Mouse (Mus musculus) heart, embryonic 12.5 days (tissue): Measurements from ENCODE around the gene S100z. TPM values are rescaled to one million over a fixed set of nuclear protein-coding genes. Genes with fewer than 3 reads are reported as not detected.
A peak's percentile ranks its signal among the peaks of the same experiment; 100 is the strongest.

Experiments used
- ATAC-seq: fragments of 200-750 bp; cut with Nextera tagmentation; 2 replicates; pipeline ENCODE4 v1.8.0; 2017; ENCODE audit warnings: moderate TSS enrichment, moderate library complexity; ENCODE audit not compliant: insufficient number of reproducible peaks, low FRiP score
- H3K27ac ChIP-seq: fragments of 300-500 bp; sonication (generic); 2 replicates; pipeline ENCODE4 v1.5.1; 2016; ENCODE audit warnings: mild to moderate bottlenecking, moderate library complexity; ENCODE audit not compliant: poor library complexity, severe bottlenecking
- H3K27me3 ChIP-seq: fragments of 300-500 bp; sonication (generic); replicated peaks from 2 replicates; pipeline ENCODE4 v1.6.1; 2016; ENCODE audit warnings: mild to moderate bottlenecking, moderate library complexity
- H3K36me3 ChIP-seq: fragments of 300-500 bp; sonication (generic); 2 replicates; pipeline ENCODE4 v1.6.1; 2016; ENCODE audit warnings: mild to moderate bottlenecking, moderate library complexity
- H3K4me1 ChIP-seq: fragments of 300-500 bp; sonication (generic); replicated peaks from 2 replicates; pipeline ENCODE4 v1.6.1; 2016; ENCODE audit warnings: mild to moderate bottlenecking
- H3K4me2 ChIP-seq: fragments of 300-500 bp; sonication (generic); 2 replicates; pipeline ENCODE4 v1.6.1; 2016; ENCODE audit warnings: mild to moderate bottlenecking, moderate library complexity
- H3K4me3 ChIP-seq: fragments of 300-500 bp; sonication (generic); 2 replicates; pipeline ENCODE4 v1.5.1; 2016; ENCODE audit warnings: mild to moderate bottlenecking
- H3K9ac ChIP-seq: fragments of 300-500 bp; sonication (generic); 2 replicates; pipeline ENCODE4 v1.6.1; 2016; ENCODE audit warnings: mild to moderate bottlenecking, moderate library complexity
- H3K9me3 ChIP-seq: fragments of 300-500 bp; sonication (generic); replicated peaks from 2 replicates; pipeline ENCODE4 v1.6.1; 2016; ENCODE audit warnings: mild to moderate bottlenecking, moderate library complexity
- WGBS: fragments of 180-500 bp; shearing (Covaris S2); methylation state at CpG from one replicate; pipeline ENCODE4 v1.1.7; 2016; 5-methylcytosine and 5-hydroxymethylcytosine counted together
- polyA plus RNA-seq: library from polyadenylated mRNA; unstranded; fragments of >200 nt; fragmentation: Nextera tagmentation; extraction: Ambion mirVana; gene quantifications from 2 replicates; pipeline ENCODE4 v1.2.1, GENCODE M21; 2016

S100z gene
- polyA plus RNA-seq, 1 experiment from 2014 or later: not detected

DNA sequence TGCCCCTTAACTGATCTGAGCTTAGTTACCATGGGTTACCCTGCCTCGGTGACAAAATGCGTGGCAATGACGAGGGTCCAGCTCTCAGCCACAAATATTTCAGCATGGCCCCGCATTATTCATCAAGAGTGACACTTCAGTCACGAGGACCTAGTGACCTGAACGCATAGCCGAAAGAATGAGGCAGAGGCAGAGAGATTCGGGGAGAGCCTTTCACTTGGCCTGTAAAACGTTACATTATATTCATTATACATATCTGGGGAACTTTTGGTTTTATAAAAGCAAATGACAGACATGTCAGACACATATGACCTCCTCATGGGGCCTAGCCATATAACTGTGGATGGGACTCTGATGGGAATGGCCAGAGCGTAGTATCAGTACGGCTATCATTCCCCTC lies 33.7 kb downstream of the S100z start, which contains the start of gene Crhbp:
Crhbp (minus strand) TSS at position 101 of the 400 bp plus-strand sequence.
- WGBS: 60% methylated on average over 11 of the region's 11 CpGs
- Histone ChIP-seq H3K9ac (peak within 1 kb of the TSS; percentile 65), H3K4me2 (peak within 1 kb of the TSS; percentile 84), H3K36me3 (no peaks in the 10 kb centered on the region), H3K9me3 (no peaks in the 10 kb centered on the region), H3K4me1 (peaks cover 14% of the 10 kb centered on the region; the same call in 1 of the 2 replicates), H3K27me3 (peaks cover 46% of the 10 kb centered on the region), H3K4me3 (peak within 1 kb of the TSS; percentile 49), H3K27ac (no peak within 1 kb of the TSS)
- no peak for ATAC-seq

DNA sequence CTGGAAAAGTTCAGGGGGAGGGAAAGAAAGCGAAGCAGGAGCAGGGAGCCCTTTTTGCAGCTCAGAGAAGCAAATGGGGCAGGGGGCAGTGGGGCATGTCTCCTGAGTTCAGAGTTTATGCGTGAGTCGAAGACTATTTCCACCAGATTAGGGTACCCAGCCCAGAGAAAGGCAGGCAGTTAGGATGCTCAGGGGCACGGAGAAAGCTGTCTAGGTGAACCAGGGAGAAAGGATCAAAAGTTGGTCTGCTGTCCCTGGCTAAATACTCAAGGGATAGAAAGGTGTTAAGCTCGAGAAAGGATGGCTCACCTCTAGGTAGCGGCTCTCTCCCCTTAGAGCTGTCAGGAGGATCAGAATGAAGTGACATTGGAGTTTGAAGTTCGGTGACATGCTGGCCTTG lies 34.2 kb downstream of the S100z start:
- Histone ChIP-seq H3K9me3 (no peaks in the 10 kb centered on the region), H3K27ac (no peak overlapping the region), H3K27me3 (peaks cover 46% of the 10 kb centered on the region), H3K4me1 (peaks cover 14% of the 10 kb centered on the region; the same call in 1 of the 2 replicates), H3K9ac (peak overlapping the region; percentile 65; the same call in 1 of the 2 replicates), H3K4me2 (peak overlapping the region; percentile 84), H3K4me3 (peak overlapping the region; percentile 49), H3K36me3 (no peaks in the 10 kb centered on the region)
- ATAC-seq: no peak
- WGBS: 13% methylated on average over 7 of the region's 7 CpGs

DNA sequence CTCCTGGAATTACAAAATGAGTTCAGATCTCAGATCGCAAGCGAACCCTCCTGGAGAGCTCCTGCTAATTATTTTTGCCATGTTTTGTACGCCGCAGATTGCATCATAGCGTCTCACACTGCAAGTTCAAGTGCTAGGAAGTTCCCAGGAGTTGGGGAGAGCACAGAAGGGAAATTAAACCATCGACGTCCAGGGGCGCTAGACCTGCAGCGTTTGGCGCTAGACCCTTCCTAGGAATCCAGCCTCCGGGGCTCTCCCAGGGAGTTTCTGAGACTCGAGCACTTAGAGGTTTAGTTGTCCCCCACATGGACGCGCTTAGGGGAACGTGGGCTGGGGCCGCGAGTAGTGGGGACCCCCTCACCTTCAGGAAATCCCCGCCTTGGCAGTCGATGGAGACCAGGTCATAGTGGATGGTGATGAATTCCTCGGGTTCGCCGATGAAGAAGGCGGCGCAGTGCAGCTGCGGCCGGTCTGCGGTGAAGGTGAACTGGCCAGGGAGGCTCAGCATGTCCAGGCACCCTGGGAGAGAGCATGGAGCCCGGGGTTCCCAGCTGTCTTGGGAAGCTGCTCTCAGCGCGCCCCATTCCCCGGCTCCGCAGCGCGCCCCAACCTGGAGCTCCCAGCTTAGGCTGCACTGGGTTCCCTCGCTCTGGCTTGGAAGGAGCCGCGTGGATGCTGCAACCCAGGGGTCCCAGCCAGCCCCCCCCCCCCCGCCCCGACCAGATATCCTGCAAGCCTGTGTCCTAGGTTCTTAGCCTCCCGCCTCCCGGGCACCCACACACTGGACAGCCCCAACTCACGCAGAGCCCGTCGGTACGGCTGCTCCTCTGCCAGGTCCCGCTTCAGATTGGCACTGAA lies 34.9 kb downstream of the S100z start:
- peak overlapping the region; percentile 65 for H3K9ac ChIP-seq
- under 1% methylated on average over 46 of the region's 46 CpGs for WGBS
- H3K4me1 ChIP-seq: peaks cover 14% of the 10 kb centered on the region; the same call in 1 of the 2 replicates
- ATAC-seq: peak; percentile 42; the same call in 1 of the 2 replicates
- peak overlapping the region; percentile 49 for H3K4me3 ChIP-seq
- H3K36me3 ChIP-seq: no peaks in the 10 kb centered on the region
- no peak overlapping the region for H3K27ac ChIP-seq
- H3K27me3 ChIP-seq: peaks cover 46% of the 10 kb centered on the region
- H3K9me3 ChIP-seq: no peaks in the 10 kb centered on the region
- H3K4me2 ChIP-seq: peak overlapping the region; percentile 84

DNA sequence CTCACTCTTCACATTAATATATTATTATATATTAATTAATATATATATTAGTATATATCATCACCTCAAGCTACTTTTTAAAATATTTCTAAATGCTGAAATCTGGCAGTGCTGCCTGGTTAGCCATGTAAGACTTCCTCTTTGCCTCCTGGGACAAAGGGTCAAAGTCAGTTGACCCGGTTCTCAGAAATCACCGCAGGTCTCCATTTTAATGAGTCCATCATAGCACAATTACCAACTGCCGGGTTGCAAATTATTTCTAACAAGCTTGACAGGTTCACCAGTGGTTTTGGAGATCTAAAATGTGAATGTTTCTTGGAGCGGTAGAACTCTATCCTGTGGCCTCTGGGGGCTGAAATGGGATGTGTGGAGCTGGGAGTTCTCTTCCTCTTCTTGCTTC lies 35.6 kb downstream of the S100z start:
- ATAC-seq: no peak
- no peaks in the 10 kb centered on the region for H3K9me3 ChIP-seq
- no peak overlapping the region for H3K4me3 ChIP-seq
- peaks cover 14% of the 10 kb centered on the region; the same call in 1 of the 2 replicates for H3K4me1 ChIP-seq
- H3K4me2 ChIP-seq: peak overlapping the region; percentile 84
- 36% methylated on average over 4 of the region's 4 CpGs for WGBS
- H3K27ac ChIP-seq: no peak overlapping the region
- H3K9ac ChIP-seq: no peak overlapping the region
- peaks cover 46% of the 10 kb centered on the region for H3K27me3 ChIP-seq
- H3K36me3 ChIP-seq: no peaks in the 10 kb centered on the region

DNA sequence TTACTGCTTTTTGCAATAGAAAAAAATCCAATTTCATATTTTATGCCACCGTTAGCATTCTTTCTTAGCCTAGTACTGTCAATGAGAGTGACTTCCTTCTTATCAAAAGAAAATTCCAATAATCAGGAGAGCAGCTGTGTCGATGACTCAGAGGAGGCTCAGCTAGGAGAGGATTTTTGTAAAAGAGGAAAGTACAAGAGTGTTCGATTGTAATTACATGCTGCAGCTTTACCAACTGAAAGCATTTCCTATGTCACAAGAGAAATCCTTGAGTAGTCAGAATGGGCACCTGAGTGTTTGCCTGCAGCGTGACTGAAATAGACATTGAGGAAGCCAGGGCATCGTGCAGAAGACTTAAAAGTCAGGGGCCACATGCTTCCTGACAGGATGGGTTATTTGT lies 39.0 kb downstream of the S100z start:
- no peak overlapping the region for H3K9ac ChIP-seq

DNA sequence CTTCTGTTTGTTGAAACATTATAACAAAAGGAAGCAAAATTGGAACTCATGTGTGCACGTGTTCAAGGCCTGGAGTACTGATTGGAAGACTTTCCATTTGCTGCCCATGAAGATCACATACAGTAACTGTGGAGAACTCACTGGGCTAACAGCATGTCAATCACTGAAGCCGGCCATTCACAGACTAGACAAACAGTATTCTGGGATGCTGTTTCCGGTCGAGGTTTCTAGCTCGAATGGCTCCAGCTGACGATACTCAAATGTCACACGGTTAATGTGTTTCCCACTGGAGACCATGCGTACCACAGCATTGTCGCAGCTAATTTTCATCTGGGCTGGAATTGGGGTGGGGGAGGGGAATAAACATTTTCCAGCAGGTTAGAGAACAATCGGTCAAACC lies 46.8 kb downstream of the S100z start:
- ATAC-seq: no peak
- Histone ChIP-seq H3K4me3 (no peak overlapping the region), H3K27ac (no peak overlapping the region), H3K4me2 (no peak overlapping the region), H3K4me1 (no peaks in the 10 kb centered on the region), H3K9me3 (no peaks in the 10 kb centered on the region), H3K36me3 (no peaks in the 10 kb centered on the region), H3K9ac (no peak overlapping the region), H3K27me3 (peaks cover 7% of the 10 kb centered on the region; the same call in 1 of the 2 replicates)
- WGBS: 82% methylated on average over 10 of the region's 10 CpGs

More for the DNA sequence above, 39.0 kb downstream of the S100z start:
- H3K4me3 ChIP-seq: no peak overlapping the region
- peaks cover 14% of the 10 kb centered on the region; the same call in 1 of the 2 replicates for H3K4me1 ChIP-seq
- no peaks in the 10 kb centered on the region for H3K9me3 ChIP-seq
- H3K4me2 ChIP-seq: no peak overlapping the region
- peaks cover 26% of the 10 kb centered on the region for H3K27me3 ChIP-seq
- no peaks in the 10 kb centered on the region for H3K36me3 ChIP-seq
- WGBS: 53% methylated on average over 5 of the region's 5 CpGs
- H3K27ac ChIP-seq: no peak overlapping the region
- ATAC-seq: no peak

DNA sequence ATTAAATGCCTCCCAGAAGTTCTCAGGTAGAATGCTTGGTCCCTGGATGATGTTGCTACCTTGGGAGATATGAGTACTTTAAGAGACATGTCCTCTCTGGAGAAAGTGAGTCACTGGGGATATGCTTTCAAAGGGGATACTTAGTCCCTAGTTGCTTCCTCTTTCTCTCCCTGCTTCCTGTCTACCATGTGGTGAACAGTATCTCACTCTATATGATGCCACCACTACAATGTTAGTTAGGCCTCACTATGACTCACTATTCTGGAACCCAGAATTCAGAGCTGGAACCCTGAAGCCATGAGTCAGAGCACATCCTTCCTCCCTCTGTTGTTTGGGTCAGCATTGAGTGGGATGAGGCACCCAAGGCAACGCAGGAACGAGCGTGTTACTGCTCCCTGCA lies 51.0 kb downstream of the S100z start:
- Histone ChIP-seq H3K4me1 (0 out of 2 replicates have a peak, but pooled peaks cover 3% of the 10 kb centered on the region), H3K9me3 (no peaks in the 10 kb centered on the region), H3K27me3 (peaks cover 7% of the 10 kb centered on the region; the same call in 1 of the 2 replicates), H3K9ac (no peak overlapping the region), H3K4me2 (no peak overlapping the region), H3K36me3 (no peaks in the 10 kb centered on the region), H3K4me3 (no peak overlapping the region), H3K27ac (no peak overlapping the region)
- ATAC-seq: no peak
- 74% methylated on average over 3 of the region's 3 CpGs for WGBS

Other genes with a start within 250 kb of the S100z start
- gene Pde8b, start 228.4 kb downstream of the S100z start, polyA plus RNA-seq: 0.57 and 0.91 TPM in 2 replicates
- gene Zbed3, start 155.1 kb downstream of the S100z start, polyA plus RNA-seq: 60.0 and 64.3 TPM in 2 replicates
- 30.3 and 31.6 TPM in 2 replicates for gene Aggf1, start 103.4 kb downstream of the S100z start, polyA plus RNA-seq
- gene Crhbp, start 33.8 kb downstream of the S100z start, polyA plus RNA-seq: 0.17 and 0.18 TPM in 2 replicates
- 0.26 TPM in 1 of 2 replicates, not detected in the other for gene F2rl1, start 46.5 kb upstream of the S100z start, polyA plus RNA-seq
- gene F2r, start 139.8 kb upstream of the S100z start, polyA plus RNA-seq: 184 and 192 TPM in 2 replicates
- gene F2rl2, start 218.1 kb upstream of the S100z start, polyA plus RNA-seq: 1.9 and 2.2 TPM in 2 replicates